Mouse (Mus musculus): ENCODE data around the gene Yars2. TPM values are rescaled to one million over a fixed set of nuclear protein-coding genes. Genes with fewer than 3 reads are reported as not detected.
"Not testable (repeated sequence)": the region's sequence is repeated elsewhere in the genome, so short reads cannot be mapped to it uniquely, and the experiment has no call there.

Yars2 gene
- polyA plus RNA-seq, 1 experiment = 13.1 TPM

GRCm38 (mm10) chr16:16325775-16326336 is 23.1 kb downstream of the Yars2 start:
- Histone ChIP-seq H3K4me1 (ENCODE audit: control insufficient read depth, insufficient read depth, insufficient read length) (no peaks in the 10 kb centered on the region), H3K36me3 (ENCODE audit: control insufficient read depth, insufficient read depth, low read length) (peaks cover 23% of the 10 kb centered on the region), H3K27ac (ENCODE audit: insufficient read depth, low read length) (no peak overlapping the region), H3K27me3 (ENCODE audit: control insufficient read depth, insufficient read depth, low read length) (no peaks in the 10 kb centered on the region), H3K4me3 (ENCODE audit: extremely low read depth, insufficient read depth, insufficient read length) (no peak overlapping the region)
- WGBS = 93% methylated on average over 5 of the region's 5 CpGs
- DNase-seq (ENCODE audit: low read depth in 1 of 2, low spot score in 2 of 2) = no peak
- TF ChIP-seq CTCF (IDR thresholded peaks at IDR 0.05; ENCODE audit: extremely low read depth, insufficient read depth, insufficient read length, insufficient replicate concordance) = no peak
- TF ChIP-seq POLR2A (IDR thresholded peaks at IDR 0.05; ENCODE audit: low read depth, low read length) = no peak

GRCm38 (mm10) chr16:16346420-16346819 is 43.7 kb downstream of the Yars2 start:
- Histone ChIP-seq H3K4me3 (ENCODE audit: extremely low read depth, insufficient read depth, insufficient read length) (no peak overlapping the region), H3K27ac (ENCODE audit: insufficient read depth, low read length) (no peak overlapping the region), H3K36me3 (ENCODE audit: control insufficient read depth, insufficient read depth, low read length) (peaks cover 8% of the 10 kb centered on the region; the same call in 1 of the 2 replicates), H3K4me1 (ENCODE audit: control insufficient read depth, insufficient read depth, insufficient read length) (no peaks in the 10 kb centered on the region), H3K27me3 (ENCODE audit: control insufficient read depth, insufficient read depth, low read length) (no peaks in the 10 kb centered on the region)
- WGBS = 90% methylated on average over 5 of the region's 5 CpGs
- no peak for DNase-seq (ENCODE audit: low read depth in 1 of 2, low spot score in 2 of 2)
- TF ChIP-seq CTCF (IDR thresholded peaks at IDR 0.05; ENCODE audit: extremely low read depth, insufficient read depth, insufficient read length, insufficient replicate concordance) (no peak), POLR2A (IDR thresholded peaks at IDR 0.05; ENCODE audit: low read depth, low read length) (no peak)

- Histone ChIP-seq H3K4me3 (ENCODE audit: extremely low read depth, insufficient read depth, insufficient read length) (peak overlapping the region; percentile 88), H3K27ac (ENCODE audit: insufficient read depth, low read length) (peak overlapping the region; percentile 41; the same call in 1 of the 2 replicates), H3K36me3 (ENCODE audit: control insufficient read depth, insufficient read depth, low read length) (no peaks in the 10 kb centered on the region), H3K27me3 (ENCODE audit: control insufficient read depth, insufficient read depth, low read length) (no peaks in the 10 kb centered on the region), H3K4me1 (ENCODE audit: control insufficient read depth, insufficient read depth, insufficient read length) (peaks cover 4% of the 10 kb centered on the region; the same call in 1 of the 2 replicates)
- TF ChIP-seq CTCF (IDR thresholded peaks at IDR 0.05; ENCODE audit: extremely low read depth, insufficient read depth, insufficient read length, insufficient replicate concordance) (no peak), POLR2A (IDR thresholded peaks at IDR 0.05; ENCODE audit: low read depth, low read length) (no peak)
- peak in 1 of 2 experiments; percentile 0 for DNase-seq (ENCODE audit: low read depth in 1 of 2, low spot score in 2 of 2)
- WGBS = 9% methylated on average over 6 of the region's 6 CpGs
These were observed 55.1 kb downstream of the Yars2 start for GRCm38 (mm10) chr16:16357908-16358307.

GRCm38 (mm10) chr16:16358481-16359100 is 55.8 kb downstream of the Yars2 start, which contains the start of gene Dnm1l:
Gene Dnm1l (minus strand): TSS chr16:16358959.
- Histone ChIP-seq H3K27ac (ENCODE audit: insufficient read depth, low read length) (peak within 1 kb of the TSS; percentile 84), H3K4me1 (ENCODE audit: control insufficient read depth, insufficient read depth, insufficient read length) (peaks cover 4% of the 10 kb centered on the region; the same call in 1 of the 2 replicates), H3K36me3 (ENCODE audit: control insufficient read depth, insufficient read depth, low read length) (no peaks in the 10 kb centered on the region), H3K4me3 (ENCODE audit: extremely low read depth, insufficient read depth, insufficient read length) (peak within 1 kb of the TSS; percentile 88), H3K27me3 (ENCODE audit: control insufficient read depth, insufficient read depth, low read length) (no peaks in the 10 kb centered on the region)
- TF ChIP-seq CTCF (IDR thresholded peaks at IDR 0.05; ENCODE audit: extremely low read depth, insufficient read depth, insufficient read length, insufficient replicate concordance) (0 out of 2 replicates have a peak, but pooled peaks have one; percentile 4), POLR2A (IDR thresholded peaks at IDR 0.05; ENCODE audit: low read depth, low read length) (peak; percentile 28)
- DNase-seq (ENCODE audit: low read depth in 1 of 2, low spot score in 2 of 2) = peak; percentile 75 to 96
- under 1% methylated on average over 55 of the region's 55 CpGs for WGBS

GRCm38 (mm10) chr16:16359101-16359482 is 56.3 kb downstream of the Yars2 start:
- not testable (repeated sequence) for H3K27me3 ChIP-seq (ENCODE audit: control insufficient read depth, insufficient read depth, low read length); H3K36me3 ChIP-seq (ENCODE audit: control insufficient read depth, insufficient read depth, low read length); DNase-seq (ENCODE audit: low read depth in 1 of 2, low spot score in 2 of 2); H3K27ac ChIP-seq (ENCODE audit: insufficient read depth, low read length); H3K4me3 ChIP-seq (ENCODE audit: extremely low read depth, insufficient read depth, insufficient read length); H3K4me1 ChIP-seq (ENCODE audit: control insufficient read depth, insufficient read depth, insufficient read length)
- WGBS = 58% methylated on average over 9 of the region's 9 CpGs

Other genes with a start within 250 kb of the Yars2 start
- 0.43 and 0.49 TPM in 2 replicates for gene Pkp2, start 89.6 kb upstream of the Yars2 start, polyA plus RNA-seq (2012; rRNA removed)
- 4.9 and 5.2 TPM in 2 replicates for gene Dnm1l, start 56.0 kb downstream of the Yars2 start, polyA plus RNA-seq (2012; rRNA removed)

Data from spleen, adult 2 months (tissue).